Mouse (Mus musculus) hindbrain, embryonic 12.5 days (tissue): ENCODE results near the gene Cd68. TPM values are rescaled to one million over a fixed set of nuclear protein-coding genes. Genes with fewer than 3 reads are reported as not detected.
"Not testable (repeated sequence)": the region's sequence is repeated elsewhere in the genome, so short reads cannot be mapped to it uniquely, and the experiment has no call there.

Source experiments
- ATAC-seq: fragments of 200-750 bp; cut with Nextera tagmentation; 2 replicates; pipeline ENCODE4 v1.8.0; 2017; ENCODE audit warnings: moderate TSS enrichment; ENCODE audit not compliant: low FRiP score
- H3K27ac ChIP-seq: fragments of 300-500 bp; sonication (generic); 2 replicates; pipeline ENCODE4 v1.5.1; 2016; ENCODE audit warnings: mild to moderate bottlenecking
- H3K27me3 ChIP-seq: fragments of 300-500 bp; sonication (generic); 2 replicates; pipeline ENCODE4 v1.6.1; 2016; ENCODE audit warnings: mild to moderate bottlenecking
- H3K36me3 ChIP-seq: fragments of 300-500 bp; sonication (generic); 2 replicates; pipeline ENCODE4 v1.6.1; 2016; ENCODE audit warnings: mild to moderate bottlenecking
- H3K4me1 ChIP-seq: fragments of 300-500 bp; sonication (generic); 2 replicates; pipeline ENCODE4 v1.6.1; 2016
- H3K4me2 ChIP-seq: fragments of 300-500 bp; sonication (generic); replicated peaks from 2 replicates; pipeline ENCODE4 v1.6.1; 2016; ENCODE audit warnings: mild to moderate bottlenecking
- H3K4me3 ChIP-seq: fragments of 300-500 bp; sonication (generic); 2 replicates; pipeline ENCODE4 v1.5.1; 2016; ENCODE audit warnings: mild to moderate bottlenecking
- H3K9ac ChIP-seq: fragments of 300-500 bp; sonication (generic); 2 replicates; pipeline ENCODE4 v1.6.1; 2016; ENCODE audit warnings: mild to moderate bottlenecking, moderate library complexity
- H3K9me3 ChIP-seq: fragments of 300-500 bp; sonication (generic); replicated peaks from 2 replicates; pipeline ENCODE4 v1.6.1; 2016; ENCODE audit warnings: mild to moderate bottlenecking
- WGBS: fragments of 180-500 bp; shearing (Covaris S2); methylation state at CpG from one replicate; pipeline ENCODE4 v1.1.7; 2016; 5-methylcytosine and 5-hydroxymethylcytosine counted together
- polyA plus RNA-seq: library from polyadenylated mRNA; unstranded; fragments of >200 nt; fragmentation: Nextera tagmentation; extraction: Ambion mirVana; gene quantifications from 2 replicates; pipeline ENCODE4 v1.2.1, GENCODE M21; 2016

Cd68 gene
- polyA plus RNA-seq, 1 experiment from 2014 or later = 8.2 TPM

DNA sequence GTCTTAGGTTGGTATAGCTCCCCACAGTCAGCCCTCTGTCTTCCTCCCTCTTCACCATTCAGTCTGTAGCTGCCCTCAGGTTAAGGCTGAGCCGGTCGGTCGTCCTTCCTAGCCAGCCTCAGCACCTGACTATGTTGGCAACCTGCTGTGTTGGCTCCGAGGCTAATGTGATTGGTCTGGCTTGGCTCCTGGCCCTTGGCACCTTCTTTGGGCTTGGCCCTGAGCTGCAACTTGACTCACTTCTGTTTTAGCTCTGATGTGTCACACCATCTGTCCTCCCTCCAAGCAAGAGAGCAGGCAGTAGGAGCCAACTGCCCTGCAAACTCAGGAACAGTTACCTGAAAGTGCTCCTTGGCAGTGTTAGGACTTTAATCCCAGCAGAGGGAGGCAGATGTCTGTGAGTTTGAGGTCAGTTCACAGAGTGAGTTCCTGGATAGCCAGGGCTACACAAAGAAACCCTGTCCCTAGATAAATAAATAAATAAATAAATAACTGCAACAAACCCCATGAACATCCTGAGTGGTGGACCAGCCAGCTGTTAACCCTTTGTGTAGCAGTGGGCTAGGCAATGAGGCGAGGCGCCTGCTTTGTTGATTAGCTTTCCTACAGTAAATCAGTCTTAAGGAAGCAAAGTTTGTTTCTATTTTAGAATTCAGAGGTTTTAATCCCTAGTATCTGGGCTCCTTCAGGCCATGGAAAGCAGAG is 41.0 kb upstream of the Cd68 start:
- H3K27me3 ChIP-seq = no peaks in the 10 kb centered on the region
- no peaks in the 10 kb centered on the region for H3K36me3 ChIP-seq
- H3K4me3 ChIP-seq = no peak overlapping the region
- WGBS = 49% methylated on average over 6 of the region's 6 CpGs
- no peak overlapping the region for H3K9ac ChIP-seq
- H3K4me1 ChIP-seq = no peaks in the 10 kb centered on the region
- no peak overlapping the region for H3K27ac ChIP-seq
- no peaks in the 10 kb centered on the region for H3K9me3 ChIP-seq
- no peak for ATAC-seq
- no peak overlapping the region for H3K4me2 ChIP-seq

DNA sequence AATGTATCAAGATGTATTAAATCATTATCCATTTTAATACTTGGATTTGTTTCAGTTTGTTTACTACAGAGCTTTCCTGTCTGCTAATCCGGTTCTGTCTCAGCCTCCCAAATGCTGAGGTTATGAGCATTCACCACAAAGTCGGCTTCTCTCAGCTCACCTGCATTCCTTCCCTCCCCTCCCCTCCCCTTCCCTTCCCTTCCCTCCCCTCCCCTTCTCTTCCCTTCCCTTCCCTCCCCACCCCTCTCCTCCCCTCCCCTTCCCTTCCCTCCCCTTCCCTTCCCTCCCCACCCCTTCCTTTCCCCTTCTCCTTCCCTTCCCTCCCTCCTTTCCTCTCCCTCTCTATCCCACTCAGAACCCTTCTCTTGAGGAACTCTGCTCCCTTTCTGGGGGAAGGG is 38.7 kb upstream of the Cd68 start:
- Histone ChIP-seq H3K4me2 (no peak overlapping the region), H3K36me3 (no peaks in the 10 kb centered on the region), H3K9me3 (no peaks in the 10 kb centered on the region), H3K4me3 (no peak overlapping the region), H3K4me1 (no peaks in the 10 kb centered on the region), H3K9ac (no peak overlapping the region), H3K27me3 (no peaks in the 10 kb centered on the region), H3K27ac (no peak overlapping the region)
- WGBS = 45% methylated on average over 2 of the region's 2 CpGs
- ATAC-seq = no peak

DNA sequence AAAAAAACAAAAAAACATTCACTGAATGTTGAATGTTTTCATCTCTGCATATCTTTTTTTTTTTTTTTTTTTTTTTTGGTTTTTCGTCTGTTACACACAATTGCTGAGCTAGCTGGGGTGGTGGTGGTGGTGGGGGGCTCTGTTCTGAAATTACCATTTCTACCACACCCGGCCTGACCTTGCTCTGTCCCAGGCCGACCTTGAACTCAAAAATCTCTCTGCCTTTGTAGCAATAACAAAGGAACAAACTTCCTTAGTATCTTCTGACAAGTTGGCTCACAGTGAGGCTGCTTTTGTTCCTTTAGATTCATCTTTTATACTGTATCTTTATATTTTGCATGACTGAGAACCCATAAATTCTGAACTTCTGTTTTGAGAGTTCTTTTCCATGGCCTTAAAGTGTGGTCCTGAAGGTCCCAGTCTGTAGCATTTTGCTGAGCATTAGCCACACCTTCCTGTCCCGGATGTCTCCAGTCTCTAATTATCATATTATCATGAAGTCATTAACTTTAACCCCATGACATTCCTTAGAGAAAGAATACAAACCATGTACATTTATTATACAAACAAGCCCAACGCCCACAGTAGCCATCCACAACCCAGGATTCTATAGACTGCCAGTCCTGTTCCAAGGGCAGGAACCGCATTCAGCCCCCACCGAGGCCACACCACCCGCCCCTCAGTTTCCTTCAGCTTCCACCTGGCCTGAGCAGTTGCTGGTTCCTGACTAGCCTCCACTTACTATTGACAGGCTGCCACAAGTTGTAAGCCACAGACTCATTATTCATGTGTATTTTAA is 38.1 kb upstream of the Cd68 start:
- WGBS = 70% methylated on average over 8 of the region's 8 CpGs
- no peaks in the 10 kb centered on the region for H3K36me3 ChIP-seq
- H3K9me3 ChIP-seq = no peaks in the 10 kb centered on the region
- no peak overlapping the region for H3K4me3 ChIP-seq
- no peaks in the 10 kb centered on the region for H3K4me1 ChIP-seq
- no peaks in the 10 kb centered on the region for H3K27me3 ChIP-seq
- no peak overlapping the region for H3K9ac ChIP-seq
- H3K27ac ChIP-seq = no peak overlapping the region
- ATAC-seq = no peak
- no peak overlapping the region for H3K4me2 ChIP-seq

DNA sequence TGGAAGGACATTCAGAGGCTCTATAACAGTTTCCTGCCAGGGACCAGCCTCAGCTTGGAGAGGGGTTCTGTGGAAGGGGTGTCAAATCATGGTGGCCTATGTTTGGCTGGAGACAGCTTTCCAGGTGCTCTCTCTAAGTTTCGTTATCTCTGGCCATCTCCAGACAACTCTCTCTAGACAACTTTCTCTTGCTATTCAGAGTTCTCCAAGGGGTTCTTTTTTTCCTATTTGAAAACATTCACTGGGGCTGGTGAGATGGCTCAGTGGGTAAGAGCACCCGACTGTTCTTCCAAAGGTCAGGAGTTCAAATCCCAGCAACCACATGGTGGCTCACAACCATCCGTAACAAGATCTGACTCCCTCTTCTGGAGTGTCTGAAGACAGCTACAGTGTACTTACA is 37.4 kb upstream of the Cd68 start:
- H3K27me3 ChIP-seq, H3K4me1 ChIP-seq, H3K9ac ChIP-seq, H3K4me2 ChIP-seq, H3K4me3 ChIP-seq, H3K27ac ChIP-seq, H3K36me3 ChIP-seq, ATAC-seq, H3K9me3 ChIP-seq: not testable (repeated sequence)
- 57% methylated on average over 3 of the region's 3 CpGs for WGBS

DNA sequence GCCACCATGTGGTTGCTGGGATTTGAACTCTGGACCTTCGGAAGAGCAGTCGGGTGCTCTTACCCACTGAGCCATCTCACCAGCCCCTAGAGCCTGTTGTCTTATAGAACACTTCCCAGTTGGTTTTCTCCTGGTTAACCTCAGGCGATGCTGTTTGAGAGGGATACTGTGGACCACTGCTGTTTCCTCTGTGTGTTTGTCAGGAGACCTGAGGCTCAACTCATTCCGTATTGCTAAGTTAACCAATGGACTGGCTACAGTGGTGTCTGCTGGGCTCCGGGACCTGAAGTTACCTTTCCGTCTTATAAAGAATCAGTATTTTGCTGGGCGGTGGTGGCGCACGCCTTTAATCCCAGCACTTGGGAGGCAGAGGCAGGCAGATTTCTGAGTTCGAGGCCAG is 36.9 kb upstream of the Cd68 start:
- not testable (repeated sequence) for ATAC-seq, H3K4me2 ChIP-seq

DNA sequence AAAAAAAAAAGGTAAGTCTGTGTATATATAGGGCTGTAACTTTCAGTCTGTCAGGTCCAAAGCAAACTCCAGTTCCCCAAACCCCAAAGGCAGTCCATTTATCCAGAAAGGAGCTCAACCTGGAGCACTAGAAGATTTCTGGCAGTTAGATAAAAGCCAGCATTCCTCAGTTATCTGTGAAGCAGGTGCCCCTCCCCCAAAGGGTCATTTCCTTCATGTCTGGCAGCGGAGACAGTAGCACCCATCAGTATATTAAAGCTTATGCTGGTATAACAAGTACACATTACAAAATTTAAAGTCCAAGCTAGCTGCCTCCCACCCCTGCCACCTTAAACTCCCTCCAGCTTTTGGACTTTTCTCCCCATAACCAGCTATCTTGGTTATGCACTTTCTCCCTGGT is 33.6 kb upstream of the Cd68 start:
- H3K27ac ChIP-seq = no peak overlapping the region
- no peak for ATAC-seq
- H3K36me3 ChIP-seq = no peaks in the 10 kb centered on the region
- H3K27me3 ChIP-seq = peaks cover 2% of the 10 kb centered on the region; the same call in 1 of the 2 replicates
- WGBS = 86% methylated on average over 1 of the region's 1 CpGs
- peaks cover 13% of the 10 kb centered on the region for H3K4me1 ChIP-seq
- H3K4me3 ChIP-seq = no peak overlapping the region
- no peaks in the 10 kb centered on the region for H3K9me3 ChIP-seq
- H3K9ac ChIP-seq = no peak overlapping the region
- no peak overlapping the region for H3K4me2 ChIP-seq

More for the DNA sequence above, 36.9 kb upstream of the Cd68 start:
- not testable (repeated sequence) for H3K27ac ChIP-seq, H3K27me3 ChIP-seq, H3K4me3 ChIP-seq, H3K4me1 ChIP-seq, H3K36me3 ChIP-seq, H3K9ac ChIP-seq, H3K9me3 ChIP-seq
- 91% methylated on average over 10 of the region's 10 CpGs for WGBS

DNA sequence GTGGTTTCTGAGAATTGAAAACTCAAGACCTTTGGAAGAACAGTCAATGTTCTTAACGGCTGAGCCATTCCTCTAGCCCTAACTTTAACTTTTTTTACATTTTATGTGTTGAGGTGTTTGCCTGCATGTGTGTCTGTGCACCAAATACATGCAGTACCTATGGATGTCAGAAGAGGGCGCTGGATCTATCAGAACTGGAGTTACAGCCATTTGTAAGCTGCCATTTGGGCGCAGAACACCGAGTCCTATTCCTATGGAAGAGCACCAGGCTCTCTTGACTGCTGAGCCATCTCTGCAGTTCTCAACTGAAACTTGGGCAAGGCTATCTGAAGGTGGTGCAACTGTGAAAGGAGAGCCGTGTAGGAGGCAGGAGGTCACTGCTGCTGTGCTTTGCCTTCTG is 32.6 kb upstream of the Cd68 start:
- no peak overlapping the region for H3K4me3 ChIP-seq
- H3K36me3 ChIP-seq = no peaks in the 10 kb centered on the region
- H3K9ac ChIP-seq = no peak overlapping the region
- no peak overlapping the region for H3K27ac ChIP-seq
- no peak for ATAC-seq
- H3K4me2 ChIP-seq = no peak overlapping the region
- peaks cover 2% of the 10 kb centered on the region; the same call in 1 of the 2 replicates for H3K27me3 ChIP-seq
- 65% methylated on average over 5 of the region's 5 CpGs for WGBS
- H3K9me3 ChIP-seq = no peaks in the 10 kb centered on the region
- H3K4me1 ChIP-seq = peaks cover 13% of the 10 kb centered on the region

DNA sequence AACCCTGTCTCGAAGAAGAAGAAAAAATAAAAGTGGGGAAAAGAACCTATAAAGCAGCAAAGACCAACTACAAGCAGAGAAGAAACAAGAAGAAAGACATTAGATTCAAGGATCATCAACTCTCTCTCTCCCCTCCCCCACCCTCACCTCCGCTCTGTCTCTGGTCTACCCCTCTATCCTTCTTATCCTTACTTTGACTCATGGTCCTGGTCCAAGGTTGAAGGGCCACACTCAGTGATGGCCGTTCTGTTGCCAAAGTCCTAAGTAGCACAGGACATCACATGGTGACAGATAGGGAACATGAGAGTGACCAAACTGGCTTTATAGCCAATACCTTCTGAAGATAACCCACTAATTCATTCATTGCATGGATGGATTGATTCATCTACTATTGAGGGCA is 31.4 kb upstream of the Cd68 start:
- Histone ChIP-seq H3K9me3 (no peaks in the 10 kb centered on the region), H3K27ac (no peak overlapping the region), H3K4me1 (peaks cover 13% of the 10 kb centered on the region), H3K27me3 (peaks cover 7% of the 10 kb centered on the region; the same call in 1 of the 2 replicates), H3K4me2 (no peak overlapping the region), H3K4me3 (no peak overlapping the region), H3K9ac (no peak overlapping the region), H3K36me3 (no peaks in the 10 kb centered on the region)
- ATAC-seq = no peak
- 88% methylated on average over 3 of the region's 3 CpGs for WGBS

DNA sequence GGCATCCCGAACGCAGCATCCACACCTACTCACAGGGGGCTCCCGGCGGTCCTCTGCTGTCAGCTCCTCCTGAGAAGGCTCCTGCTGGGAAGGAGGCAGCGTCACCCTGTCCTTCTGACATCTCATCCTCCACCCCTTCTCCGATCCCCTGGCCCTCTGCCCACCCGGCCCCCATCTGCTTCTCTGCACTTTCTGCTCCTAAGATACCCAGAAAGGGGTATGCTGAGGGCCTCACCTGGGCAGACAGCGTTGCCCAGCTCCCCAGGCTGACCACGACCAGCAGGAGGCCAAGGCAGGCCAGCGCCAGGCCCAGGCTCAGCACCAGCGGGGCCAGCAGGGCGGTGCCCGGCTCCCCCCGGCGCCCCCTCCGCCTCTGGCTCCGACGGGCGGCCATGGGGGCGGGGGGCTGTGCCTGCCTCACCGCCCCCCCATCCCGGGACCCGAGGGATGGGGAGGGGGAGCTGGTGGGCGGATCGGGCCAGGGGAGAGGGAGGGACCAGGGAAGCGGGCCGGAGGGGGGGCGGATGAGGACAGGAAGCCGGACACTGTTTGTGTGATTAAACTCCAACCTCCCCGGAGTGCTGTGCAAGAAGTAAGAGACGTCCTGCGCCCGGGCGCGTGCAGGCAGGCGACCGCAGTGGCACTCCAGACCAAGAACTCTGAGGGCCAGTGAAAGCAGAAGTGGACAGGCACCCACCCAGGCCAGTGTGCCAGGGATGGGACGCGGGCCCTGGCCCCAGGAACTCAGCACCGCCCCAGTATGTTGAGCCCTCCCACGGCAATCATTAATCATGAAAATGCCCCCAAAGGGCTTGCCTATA is 29.6 kb upstream of the Cd68 start, which contains the start of the genes Tnfsf12 and Tnfsfm13:
TSS of gene Tnfsf12 (minus strand) at position 489 of the 821 bp plus-strand sequence.
TSS of gene Tnfsfm13 (minus strand) at position 738 of the 821 bp plus-strand sequence.
- Histone ChIP-seq H3K27ac (peak within 1 kb of the TSS; percentile 40; the same call in 1 of the 2 replicates), H3K9me3 (no peaks in the 10 kb centered on the region), H3K9ac (peak within 1 kb of the TSS; percentile 81), H3K27me3 (peaks cover 7% of the 10 kb centered on the region; the same call in 1 of the 2 replicates), H3K4me3 (peak within 1 kb of the TSS; percentile 49), H3K4me2 (peak within 1 kb of the TSS; percentile 96), H3K4me1 (peaks cover 13% of the 10 kb centered on the region), H3K36me3 (no peaks in the 10 kb centered on the region)
- WGBS = 2% methylated on average over 34 of the region's 41 CpGs
- peak; percentile 56; the same call in 1 of the 2 replicates for ATAC-seq

DNA sequence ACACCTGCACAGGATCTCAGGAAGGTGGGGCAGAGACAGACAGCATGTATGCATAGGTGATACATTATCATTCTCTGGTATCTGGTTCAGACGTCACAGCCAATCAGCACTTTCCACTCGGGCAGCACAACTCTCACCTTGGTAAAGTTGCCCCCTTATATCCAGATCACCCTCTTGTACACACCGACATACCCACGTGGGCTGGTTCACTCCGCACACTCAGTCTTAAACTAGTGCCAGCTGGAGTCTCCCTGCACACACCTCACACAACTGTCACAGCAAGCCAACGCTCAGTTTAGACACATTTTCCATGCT is 29.1 kb upstream of the Cd68 start:
- ATAC-seq = no peak
- Histone ChIP-seq H3K36me3 (no peaks in the 10 kb centered on the region), H3K9me3 (no peaks in the 10 kb centered on the region), H3K4me1 (peaks cover 13% of the 10 kb centered on the region), H3K4me2 (peak overlapping the region; percentile 96), H3K9ac (peak overlapping the region; percentile 81; the same call in 1 of the 2 replicates), H3K27ac (0 out of 2 replicates have a peak overlapping the region, but pooled peaks have one; percentile 40), H3K27me3 (peaks cover 7% of the 10 kb centered on the region; the same call in 1 of the 2 replicates), H3K4me3 (peak overlapping the region; percentile 49)
- 23% methylated on average over 6 of the region's 6 CpGs for WGBS

DNA sequence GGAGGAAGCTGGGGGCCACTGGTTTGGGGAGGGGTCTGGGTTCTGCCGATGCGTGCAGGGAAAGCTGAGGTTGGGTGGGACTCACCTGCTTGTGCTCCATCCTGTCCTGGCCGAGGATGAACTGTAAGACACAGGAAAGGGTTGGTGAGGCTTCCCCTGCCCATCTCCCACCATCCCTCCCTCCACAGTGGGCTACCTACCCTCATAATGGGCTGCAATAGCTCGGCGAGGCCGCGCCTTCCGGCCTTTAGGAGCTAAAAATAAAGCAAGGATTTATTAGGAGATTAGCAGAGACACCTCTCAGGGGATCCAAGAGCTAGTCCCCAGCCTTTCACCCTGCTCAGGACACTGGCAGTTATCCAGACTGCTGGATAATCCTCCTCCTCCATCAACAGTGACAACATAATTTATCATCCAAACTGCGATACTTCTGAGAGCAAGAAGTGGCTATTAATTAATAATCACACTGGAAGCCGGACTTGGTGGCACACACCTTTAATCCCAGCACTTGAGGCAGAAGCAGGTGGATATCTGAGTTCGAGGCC is 27.5 kb upstream of the Cd68 start:
- H3K4me2 ChIP-seq = no peak overlapping the region
- peaks cover 7% of the 10 kb centered on the region; the same call in 1 of the 2 replicates for H3K27me3 ChIP-seq
- peaks cover 13% of the 10 kb centered on the region for H3K4me1 ChIP-seq
- WGBS = 63% methylated on average over 11 of the region's 11 CpGs
- no peak for ATAC-seq
- no peaks in the 10 kb centered on the region for H3K36me3 ChIP-seq
- no peaks in the 10 kb centered on the region for H3K9me3 ChIP-seq
- no peak overlapping the region for H3K4me3 ChIP-seq
- no peak overlapping the region for H3K9ac ChIP-seq
- H3K27ac ChIP-seq = no peak overlapping the region

DNA sequence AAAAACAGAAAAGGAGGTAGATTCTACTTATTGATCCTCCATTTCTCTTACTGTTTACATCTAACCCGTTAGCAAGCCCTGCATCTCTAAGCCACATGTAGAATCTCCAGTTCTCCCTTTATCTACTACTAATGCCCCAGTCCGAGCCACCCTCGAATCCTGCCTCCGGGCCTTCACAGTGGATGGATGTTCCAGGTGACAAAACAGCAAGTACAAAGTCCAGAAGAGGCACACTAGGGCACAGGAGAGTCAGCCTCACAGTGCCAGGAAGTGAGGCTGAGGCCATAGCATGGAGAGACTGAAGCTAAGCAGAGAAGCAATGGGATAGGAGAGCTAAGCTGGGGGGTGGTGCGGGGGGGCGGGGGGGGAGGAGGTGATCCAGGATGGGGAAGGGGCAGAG is 26.9 kb upstream of the Cd68 start:
- WGBS = 90% methylated on average over 5 of the region's 6 CpGs
- Histone ChIP-seq H3K4me2 (no peak overlapping the region), H3K9me3 (no peaks in the 10 kb centered on the region), H3K27me3 (peaks cover 7% of the 10 kb centered on the region; the same call in 1 of the 2 replicates), H3K36me3 (no peaks in the 10 kb centered on the region), H3K4me1 (peaks cover 13% of the 10 kb centered on the region), H3K27ac (no peak overlapping the region), H3K4me3 (no peak overlapping the region), H3K9ac (no peak overlapping the region)
- ATAC-seq = no peak
